Mouse (Mus musculus): Measurements from ENCODE around the gene Nup93. TPM values are rescaled to one million over a fixed set of nuclear protein-coding genes. Genes with fewer than 3 reads are reported as not detected.

The Nup93 gene
- total RNA-seq, 2 experiments from 2014 or later, result 17.3 to 21.1 TPM

- DNase-seq, result no peak
Observed at GRCm38 (mm10) chr8:94322083-94322482, 107.7 kb downstream of the Nup93 start.

- DNase-seq, result no peak
Observed at GRCm38 (mm10) chr8:94323041-94323440, 108.7 kb downstream of the Nup93 start.

- DNase-seq, result no peak
Observed at GRCm38 (mm10) chr8:94324071-94324470, 109.7 kb downstream of the Nup93 start.

GRCm38 (mm10) chr8:94326016-94326415, 111.7 kb downstream of the Nup93 start:
- DNase-seq, result no peak

GRCm38 (mm10) chr8:94328932-94329728, 114.8 kb downstream of the Nup93 start, which contains the start of gene Slc12a3:
Slc12a3 (plus strand) TSS chr8:94329201.
- DNase-seq, result no peak

- peak; percentile 58 for DNase-seq
Observed at GRCm38 (mm10) chr8:94330733-94331132, 116.4 kb downstream of the Nup93 start.

GRCm38 (mm10) chr8:94333345-94333744, 119.0 kb downstream of the Nup93 start:
- no peak for DNase-seq

- DNase-seq, result no peak
Observed at GRCm38 (mm10) chr8:94337559-94337958, 123.2 kb downstream of the Nup93 start.

GRCm38 (mm10) chr8:94340796-94341195, 126.4 kb downstream of the Nup93 start:
- no peak for DNase-seq

- no peak for DNase-seq
Observed at GRCm38 (mm10) chr8:94342691-94343090, 128.3 kb downstream of the Nup93 start.

- DNase-seq, result peak; percentile 89
Observed at GRCm38 (mm10) chr8:94343290-94343689, 128.9 kb downstream of the Nup93 start.

- no peak for DNase-seq
Observed at GRCm38 (mm10) chr8:94343778-94344320, 129.5 kb downstream of the Nup93 start.

- DNase-seq, result no peak
Observed at GRCm38 (mm10) chr8:94345657-94346056, 131.3 kb downstream of the Nup93 start.

GRCm38 (mm10) chr8:94346264-94346663, 131.9 kb downstream of the Nup93 start:
- DNase-seq, result no peak

GRCm38 (mm10) chr8:94348425-94348824, 134.1 kb downstream of the Nup93 start:
- no peak for DNase-seq

GRCm38 (mm10) chr8:94354069-94354531, 139.7 kb downstream of the Nup93 start:
- DNase-seq, result no peak

GRCm38 (mm10) chr8:94354571-94354970, 140.2 kb downstream of the Nup93 start:
- peak; percentile 22 for DNase-seq

- no peak for DNase-seq
Observed at GRCm38 (mm10) chr8:94357220-94357619, 142.9 kb downstream of the Nup93 start.

GRCm38 (mm10) chr8:94358541-94358940, 144.2 kb downstream of the Nup93 start:
- DNase-seq, result peak; percentile 93

- DNase-seq, result no peak
Observed at GRCm38 (mm10) chr8:94361774-94362431, 147.5 kb downstream of the Nup93 start.

GRCm38 (mm10) chr8:94362607-94363239, 148.4 kb downstream of the Nup93 start:
- DNase-seq, result peak; percentile 70

- peak; percentile 83 for DNase-seq
Observed at GRCm38 (mm10) chr8:94363288-94363688, 148.9 kb downstream of the Nup93 start.

GRCm38 (mm10) chr8:94363906-94364305, 149.5 kb downstream of the Nup93 start:
- DNase-seq, result peak; percentile 82

Measured in adrenal gland, postnatal 10 days (tissue).